Mouse (Mus musculus): ENCODE measurements around the gene Zbtb20.

DNA sequence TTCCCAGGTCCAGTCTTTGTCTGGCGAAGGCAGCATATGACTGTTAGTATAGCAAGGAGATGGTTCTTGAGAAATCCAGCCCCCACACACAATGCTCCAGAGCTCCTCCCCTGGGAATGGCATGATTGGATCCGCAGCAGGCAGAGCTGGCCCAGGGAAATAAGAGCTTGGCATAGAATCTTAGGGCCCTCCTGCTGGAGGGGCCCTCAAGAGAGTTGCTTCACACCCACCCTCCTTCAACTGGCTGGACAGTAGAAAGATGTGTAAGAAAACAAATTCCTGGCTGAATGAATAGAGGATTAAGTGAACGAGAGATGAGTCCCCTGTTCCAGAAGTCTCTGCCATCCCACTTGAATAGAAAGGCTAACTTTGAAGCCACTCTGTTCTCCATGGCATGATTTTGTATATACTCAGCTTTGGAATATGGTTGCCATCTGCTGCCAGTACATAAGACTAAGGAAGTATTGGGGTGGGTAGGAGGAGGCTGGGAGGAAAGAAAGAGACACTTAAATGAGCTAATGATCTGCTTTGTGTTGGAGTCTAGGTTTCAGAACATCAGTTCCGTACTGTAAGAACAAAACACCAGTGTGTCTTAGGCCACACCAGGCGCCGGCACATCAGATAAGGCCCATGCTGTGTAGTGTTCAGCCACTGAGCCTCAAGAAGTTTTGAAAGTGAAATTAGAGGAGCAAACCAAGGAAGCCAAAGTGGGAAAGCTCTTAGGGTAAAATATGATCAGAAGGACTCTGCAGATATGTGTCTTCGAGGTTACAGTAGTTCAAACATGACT is 715.2 kb downstream of the Zbtb20 start:
- TF ChIP-seq CTCF (IDR thresholded peaks at IDR 0.05) (no peak), POLR2A (IDR thresholded peaks at IDR 0.05; ENCODE audit: insufficient read depth, low read depth, low read length) (no peak)

All from heart, adult 2 months (tissue).